Mouse (Mus musculus) heart, adult 2 months (tissue): ENCODE measurements around the gene Atp6v0a4. TPM values are rescaled to one million over a fixed set of nuclear protein-coding genes. Genes with fewer than 3 reads are reported as not detected.

Experiments used
- DNase-seq, 2 experiments: peaks; one replicate each; pipeline ENCODE4 v3.0.0; 2021
- H3K27ac ChIP-seq: fragments of 200-600 bp; 2 replicates; pipeline ENCODE4 v1.8.1; 2022
- H3K27me3 ChIP-seq: fragments of 200-500 bp; 2 replicates; pipeline ENCODE4 v1.6.1; 2012; ENCODE audit warnings: mild to moderate bottlenecking, low read length, inconsistent platforms, mixed read lengths; ENCODE audit not compliant: control insufficient read depth, insufficient read depth
- H3K36me3 ChIP-seq: fragments of 200-500 bp; 2 replicates; pipeline ENCODE4 v1.6.1; 2012; ENCODE audit warnings: low read length, inconsistent platforms; ENCODE audit not compliant: control insufficient read depth, insufficient read depth
- H3K4me1 ChIP-seq: fragments of 200-500 bp; 2 replicates; pipeline ENCODE4 v1.6.1; 2011; ENCODE audit warnings: low read length; ENCODE audit not compliant: control insufficient read depth, insufficient read depth
- H3K4me3 ChIP-seq: fragments of 200-600 bp; 2 replicates; pipeline ENCODE4 v1.8.1; 2022
- H3K79me2 ChIP-seq: fragments of 200-500 bp; replicated peaks from 2 replicates; pipeline ENCODE4 v1.6.1; 2012; ENCODE audit warnings: mild to moderate bottlenecking, inconsistent platforms, low read length, moderate library complexity, mixed read lengths; ENCODE audit not compliant: control insufficient read depth, insufficient read depth
- H3K9ac ChIP-seq: fragments of 200-500 bp; 2 replicates; pipeline ENCODE4 v1.6.1; 2012; ENCODE audit warnings: low read depth, mild to moderate bottlenecking, control low read depth, inconsistent platforms, low read length, mixed read lengths
- CTCF ChIP-seq: fragments of 200-600 bp; IDR thresholded peaks from 2 replicates; pipeline ENCODE4 v1.8.1; 2022; ENCODE audit warnings: antibody characterized with exemption, mild to moderate bottlenecking, moderate library complexity
- EP300 ChIP-seq: fragments of 200-500 bp; IDR thresholded peaks from 2 replicates; pipeline ENCODE4 v1.6.1; 2011; ENCODE audit warnings: low read depth, low read length, control low read depth; ENCODE audit not compliant: insufficient read depth
- POLR2A ChIP-seq: fragments of 200-500 bp; IDR thresholded peaks from 2 replicates; pipeline ENCODE4 v1.6.1; 2011; ENCODE audit warnings: mild to moderate bottlenecking, low read depth, low read length, control low read depth; ENCODE audit not compliant: insufficient read depth
- WGBS: fragments of 180-500 bp; shearing (Covaris S2); methylation state at CpG from one replicate; pipeline ENCODE4 v1.1.7; 2018; 5-methylcytosine and 5-hydroxymethylcytosine counted together
- intact Hi-C: fragments of 180-260 bp; cut with DNase I; formaldehyde crosslinking; loops from one replicate; pipeline ENCODE4 v1.15.1; 2025
- polyA plus RNA-seq: library from polyadenylated mRNA; depleted of rRNA; stranded (reverse); fragments of >200 nt; gene quantifications from 2 replicates; pipeline ENCODE4 v1.2.3, GENCODE M21; 2012
- total RNA-seq, 2 experiments: library from RNA; stranded (reverse); gene quantifications; 2 replicates each; pipeline ENCODE4 v1.2.3; 2021

Atp6v0a4 gene
- total and polyA plus RNA-seq, 3 experiments = 1.0 to 2.5 (median 1.4) TPM

DNA sequence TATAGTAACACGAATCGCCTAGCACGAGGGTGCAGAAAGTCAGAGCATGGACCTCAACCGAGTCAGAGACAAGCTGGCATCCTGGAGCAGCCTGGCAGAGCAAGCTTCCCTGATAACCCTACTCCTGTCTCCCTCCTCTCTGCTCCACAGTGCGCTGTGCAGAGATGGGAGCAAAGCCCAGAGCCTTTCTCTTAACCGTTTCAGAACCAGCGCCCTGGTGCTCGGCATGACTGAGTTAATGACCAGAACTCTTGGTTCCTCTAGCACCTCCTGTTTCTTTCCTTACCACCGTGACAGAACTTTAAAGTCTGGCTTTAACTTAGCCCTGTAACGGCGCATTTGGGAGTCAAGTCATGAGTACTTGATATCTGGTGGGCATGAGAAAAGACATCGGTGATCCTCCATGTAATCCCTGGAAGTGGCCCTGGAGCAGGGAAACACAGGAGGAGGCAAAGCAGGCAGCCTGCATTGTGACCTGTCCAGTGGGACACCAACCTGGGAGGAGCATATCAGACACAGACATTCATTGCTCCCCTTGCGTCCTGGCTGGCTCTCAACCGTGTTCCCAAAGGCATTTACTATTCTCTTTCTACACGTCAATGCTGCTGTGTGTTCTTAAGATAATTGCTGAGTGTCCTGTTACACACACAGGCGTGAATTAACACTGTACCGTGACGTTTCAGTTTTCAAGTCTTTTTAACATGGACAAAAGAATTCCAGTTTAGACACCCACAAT lies 747 bp downstream of the Atp6v0a4 start:
- Histone ChIP-seq H3K27me3 (no peaks in the 10 kb centered on the region), H3K4me3 (no peak overlapping the region), H3K4me1 (peaks cover 2% of the 10 kb centered on the region; the same call in 1 of the 2 replicates), H3K9ac (no peak overlapping the region), H3K36me3 (no peaks in the 10 kb centered on the region), H3K79me2 (no peaks in the 10 kb centered on the region), H3K27ac (peak overlapping the region; percentile 69)
- 61% methylated on average over 18 of the region's 18 CpGs for WGBS
- intact Hi-C loops = no loop called here
- no peak for TF ChIP-seq CTCF
- TF ChIP-seq POLR2A = no peak
- no peak for TF ChIP-seq EP300
- no peak for DNase-seq

DNA sequence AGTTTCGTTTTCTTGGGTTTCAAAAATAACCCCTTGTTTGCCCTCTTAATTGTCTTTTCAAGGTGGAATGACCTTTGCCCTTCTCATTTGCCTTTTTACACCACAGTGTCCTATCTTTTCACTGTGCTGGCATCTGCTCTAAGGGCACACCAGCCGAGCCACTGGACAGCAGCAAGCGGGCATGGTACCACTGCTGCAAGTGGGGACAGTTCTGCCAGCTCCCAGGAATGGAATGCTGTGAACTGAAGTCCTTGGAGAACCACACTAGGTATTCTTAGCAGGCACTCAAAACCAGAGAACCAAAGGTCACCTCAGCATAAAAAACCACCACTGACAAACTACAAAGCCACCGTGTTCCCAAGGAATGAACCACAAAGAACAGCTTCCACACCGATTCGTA lies 1.6 kb downstream of the Atp6v0a4 start:
- H3K79me2 ChIP-seq = no peaks in the 10 kb centered on the region
- no peak for TF ChIP-seq POLR2A
- no peak for TF ChIP-seq CTCF
- TF ChIP-seq EP300 = no peak
- no peaks in the 10 kb centered on the region for H3K27me3 ChIP-seq
- H3K4me3 ChIP-seq = no peak overlapping the region
- intact Hi-C loops = no loop called here
- 54% methylated on average over 6 of the region's 6 CpGs for WGBS
- no peak overlapping the region for H3K9ac ChIP-seq
- H3K36me3 ChIP-seq = no peaks in the 10 kb centered on the region
- no peak for DNase-seq
- peaks cover 2% of the 10 kb centered on the region; the same call in 1 of the 2 replicates for H3K4me1 ChIP-seq
- H3K27ac ChIP-seq = peak overlapping the region; percentile 69

DNA sequence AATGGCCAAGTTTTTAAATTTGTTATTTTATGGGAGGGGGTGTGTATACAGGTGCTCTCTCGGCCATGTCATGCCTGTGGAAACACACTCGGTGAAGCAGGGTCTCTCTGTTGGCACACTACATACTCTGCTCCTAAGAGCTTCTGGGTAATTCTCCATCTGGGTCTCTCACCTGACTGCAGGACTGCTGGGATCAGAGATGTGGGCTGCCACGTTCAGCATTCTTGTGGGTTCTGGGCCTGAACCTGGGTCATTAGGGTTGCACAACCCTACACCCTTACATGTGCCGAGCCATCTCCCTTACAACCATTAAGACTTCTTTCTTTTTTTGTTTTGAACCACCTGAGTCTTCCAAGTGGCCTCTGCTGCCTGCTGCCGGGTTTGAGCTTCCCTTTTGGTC lies 2.5 kb downstream of the Atp6v0a4 start:
- 88% methylated on average over 5 of the region's 5 CpGs for WGBS
- TF ChIP-seq POLR2A = no peak
- no peak for TF ChIP-seq EP300
- TF ChIP-seq CTCF = no peak
- no peak overlapping the region for H3K27ac ChIP-seq
- peaks cover 2% of the 10 kb centered on the region; the same call in 1 of the 2 replicates for H3K4me1 ChIP-seq
- no peaks in the 10 kb centered on the region for H3K27me3 ChIP-seq
- H3K4me3 ChIP-seq = no peak overlapping the region
- no peak for DNase-seq
- no peaks in the 10 kb centered on the region for H3K36me3 ChIP-seq
- intact Hi-C loops = no loop called here
- no peak overlapping the region for H3K9ac ChIP-seq
- no peaks in the 10 kb centered on the region for H3K79me2 ChIP-seq

DNA sequence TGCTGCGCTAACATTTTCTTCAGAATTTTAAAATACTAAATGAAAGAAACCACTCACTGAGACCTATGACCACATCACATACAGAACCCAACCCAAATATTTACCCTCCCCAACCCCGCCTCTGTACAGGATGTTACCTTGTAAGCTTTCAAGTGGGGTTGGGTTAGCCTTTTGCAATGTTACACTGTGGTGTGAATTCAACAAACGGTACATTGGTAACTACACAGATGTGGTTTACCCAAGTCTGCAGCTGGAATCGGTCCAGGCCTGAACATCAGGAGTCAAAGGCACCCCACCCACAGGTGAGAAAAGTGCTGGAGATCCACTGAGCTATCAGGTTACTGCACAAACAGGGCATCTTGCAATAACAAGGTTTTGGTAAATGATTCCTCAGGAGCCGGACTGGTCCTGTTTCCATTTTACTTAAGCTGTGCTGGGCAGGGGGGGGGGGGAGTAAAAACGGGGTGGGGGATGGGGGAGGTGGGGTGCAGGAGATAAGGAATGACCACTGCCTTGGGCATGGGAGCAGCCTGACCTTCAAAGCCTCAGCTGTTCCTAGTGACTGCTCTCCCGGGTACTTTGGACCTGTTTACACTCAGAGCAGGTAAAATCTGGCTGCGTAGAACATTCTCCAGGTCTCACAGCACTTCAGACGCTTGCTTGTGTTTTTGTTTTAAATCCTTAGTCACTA lies 3.6 kb downstream of the Atp6v0a4 start:
- no peak for DNase-seq
- Histone ChIP-seq H3K9ac (no peak overlapping the region), H3K4me1 (peaks cover 2% of the 10 kb centered on the region; the same call in 1 of the 2 replicates), H3K27ac (no peak overlapping the region), H3K4me3 (no peak overlapping the region), H3K36me3 (no peaks in the 10 kb centered on the region), H3K27me3 (no peaks in the 10 kb centered on the region), H3K79me2 (no peaks in the 10 kb centered on the region)
- no peak for TF ChIP-seq POLR2A
- TF ChIP-seq EP300 = no peak
- no peak for TF ChIP-seq CTCF
- intact Hi-C loops = no loop called here
- WGBS = 78% methylated on average over 9 of the region's 9 CpGs

DNA sequence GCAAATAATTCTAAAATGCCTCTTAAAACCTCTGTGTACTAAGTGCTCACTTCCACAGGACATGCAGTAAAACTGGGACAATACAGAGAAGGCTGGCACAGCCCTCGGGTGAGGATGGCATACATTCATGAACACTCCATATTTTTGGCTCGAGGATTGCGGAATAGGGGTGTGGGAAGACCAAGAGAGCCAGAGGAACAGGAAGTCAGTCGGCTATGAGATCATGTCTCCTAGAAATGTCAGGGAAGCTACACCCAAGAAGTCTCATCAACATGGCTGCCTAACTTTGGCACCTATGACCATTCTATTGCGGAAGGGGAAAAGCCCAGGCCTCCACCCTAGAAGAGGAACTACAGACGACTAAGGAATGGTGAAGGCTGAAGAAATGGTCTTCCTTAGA lies 6.0 kb downstream of the Atp6v0a4 start:
- no peaks in the 10 kb centered on the region for H3K79me2 ChIP-seq
- WGBS = 60% methylated on average over 6 of the region's 6 CpGs
- TF ChIP-seq CTCF (no peak), EP300 (no peak), POLR2A (no peak)
- no peaks in the 10 kb centered on the region for H3K36me3 ChIP-seq
- intact Hi-C loops = no loop called here
- DNase-seq = no peak
- no peak overlapping the region for H3K9ac ChIP-seq
- H3K4me1 ChIP-seq = no peaks in the 10 kb centered on the region; the same call in 1 of the 2 replicates
- H3K4me3 ChIP-seq = no peak overlapping the region
- H3K27ac ChIP-seq = no peak overlapping the region
- H3K27me3 ChIP-seq = no peaks in the 10 kb centered on the region

DNA sequence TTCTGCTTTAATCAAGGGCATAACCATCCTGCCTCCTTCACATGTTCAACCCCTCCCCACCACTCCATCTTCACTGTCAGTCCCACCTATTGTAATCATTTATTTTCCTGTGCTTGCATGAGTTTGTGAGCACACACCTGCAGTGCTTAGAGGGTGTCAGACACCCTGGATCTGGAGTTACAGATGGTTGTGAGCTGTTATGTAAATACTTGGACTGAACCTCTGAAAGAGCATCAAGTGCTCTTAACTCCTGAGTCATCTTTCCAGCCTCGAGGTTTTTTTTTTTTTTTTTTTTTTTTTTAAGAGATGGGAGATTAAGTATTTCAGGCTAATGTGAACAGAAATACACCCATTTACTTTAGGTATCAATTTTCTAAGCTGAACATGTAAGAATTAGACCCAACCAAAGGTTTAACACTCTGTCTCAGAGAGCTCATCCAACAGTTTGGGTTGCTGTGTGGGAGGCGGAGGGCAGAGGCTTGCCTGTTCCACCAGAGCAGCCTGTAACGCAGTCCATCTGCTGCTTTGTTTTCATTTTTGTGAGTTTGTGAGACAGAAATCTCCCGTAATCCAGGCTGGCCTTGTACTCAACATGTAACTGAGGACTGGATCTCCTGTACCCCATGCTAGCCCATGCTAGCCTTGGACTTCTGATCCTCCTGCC lies 8.1 kb downstream of the Atp6v0a4 start:
- no peak for DNase-seq
- intact Hi-C loops = no loop called here
- 54% methylated on average over 4 of the region's 4 CpGs for WGBS
- H3K27me3 ChIP-seq = no peaks in the 10 kb centered on the region
- TF ChIP-seq EP300 = no peak
- no peak overlapping the region for H3K9ac ChIP-seq
- no peaks in the 10 kb centered on the region for H3K79me2 ChIP-seq
- H3K36me3 ChIP-seq = no peaks in the 10 kb centered on the region
- H3K4me1 ChIP-seq = no peaks in the 10 kb centered on the region
- H3K4me3 ChIP-seq = no peak overlapping the region
- no peak overlapping the region for H3K27ac ChIP-seq
